23 mouse cellular contexts compared by ENCODE assay signal in genomic region chr1:166299821-166300220, GRCm38 (mm10). TPM values are rescaled to one million over a fixed set of nuclear protein-coding genes. Genes with fewer than 3 reads are reported as not detected.
DNase-seq lines count a peak whose midpoint lies in the region; ATAC-seq and TF ChIP-seq lines count a peak whose summit lies in the region.
"Had no signal": no experiment of that assay in that cellular context is flagged by ENCODE, and none has a peak within 500 bp of the region (broad histone marks: within the 10 kb centered on the region; RNA-seq: fewer than 3 reads in every experiment).

No protein-coding gene starts in this region.

- H3K4me3 ChIP-seq in cortical plate, adult 2 months (ENCODE audit: insufficient read depth, low read length) = no peak overlapping the region
- H3K4me3 ChIP-seq in olfactory bulb, adult 2 months (ENCODE audit: insufficient read depth, low read depth, low read length) = no peak overlapping the region
- no peak overlapping the region for H3K4me3 ChIP-seq in heart, embryonic 12.5 days
- no peak overlapping the region for H3K4me3 ChIP-seq in midbrain, embryonic 14.5 days (replicated peaks; ENCODE audit: low read depth, low read length)
- H3K4me3 ChIP-seq: embryonic facial prominence, embryonic 15.5 days; erythroblast, embryonic 14.5 days; forebrain, embryonic 10.5 days; heart, adult 2 months; hindbrain, embryonic 15.5 days had no signal

- peaks cover 18% of the 10 kb centered on the region for H3K4me1 ChIP-seq in cortical plate, adult 2 months (ENCODE audit: control insufficient read depth, insufficient read depth, low read length)
- peaks cover 42% of the 10 kb centered on the region for H3K4me1 ChIP-seq in olfactory bulb, adult 2 months (ENCODE audit: control insufficient read depth, insufficient read depth, low read length)
- no peaks in the 10 kb centered on the region for H3K4me1 ChIP-seq in heart, embryonic 12.5 days (replicated peaks)
- no peaks in the 10 kb centered on the region for H3K4me1 ChIP-seq in midbrain, embryonic 14.5 days (ENCODE audit: control insufficient read depth, insufficient read depth, low read length)
- H3K4me1 ChIP-seq: embryonic facial prominence, embryonic 15.5 days had no signal

- 0 out of 2 replicates have a peak, but pooled peaks cover 6% of the 10 kb centered on the region for H3K27me3 ChIP-seq in heart, embryonic 12.5 days (replicated peaks)
- no peaks in the 10 kb centered on the region for H3K27me3 ChIP-seq in midbrain, embryonic 14.5 days (ENCODE audit: control insufficient read depth, insufficient read depth, low read length)
- H3K27me3 ChIP-seq: embryonic facial prominence, embryonic 15.5 days; hindbrain, embryonic 15.5 days had no signal

- DNase-seq in heart, adult 11 months = peak; percentile 4
- DNase-seq in heart, adult 18-20 months = no peak
- peak; percentile 35 for DNase-seq in 416B (ENCODE audit: low read depth)
- no peak for DNase-seq in urinary bladder, postnatal 14 days (ENCODE audit: low spot score)
- DNase-seq in midbrain, embryonic 14.5 days = no peak
- DNase-seq: adrenal gland, adult 8-10 months; cerebellum, adult 11 months; cerebellum, adult 9-11 months; cerebellum, postnatal 36 days; embryo, embryonic 11 days; gastrocnemius, postnatal 25 days; heart, adult 2 months had no signal

- no peak for ATAC-seq in heart, embryonic 12.5 days (ENCODE audit: insufficient number of reproducible peaks, low FRiP score)
- ATAC-seq in midbrain, embryonic 14.5 days (ENCODE audit: low FRiP score, low TSS enrichment) = no peak
- ATAC-seq: forebrain, embryonic 14.5 days; intestine, embryonic 16.5 days had no signal

- H3K4me2 ChIP-seq in heart, embryonic 12.5 days = no peak overlapping the region
- no peak overlapping the region for H3K4me2 ChIP-seq in midbrain, embryonic 14.5 days (ENCODE audit: low read length)
- H3K4me2 ChIP-seq: embryonic facial prominence, embryonic 15.5 days; heart, embryonic 11.5 days; hindbrain, embryonic 15.5 days had no signal

- 40% methylated on average over 8 of the region's 8 CpGs for WGBS in olfactory bulb, adult 2 months
- WGBS in heart, embryonic 12.5 days = 82% methylated on average over 8 of the region's 8 CpGs
- 93% methylated on average over 8 of the region's 8 CpGs for WGBS in midbrain, embryonic 14.5 days

- TF ChIP-seq POLR2A in cortical plate, adult 2 months (IDR thresholded peaks at IDR 0.05; ENCODE audit: extremely low read depth, insufficient read depth, low read length) = no peak
- no peak for TF ChIP-seq POLR2A in olfactory bulb, adult 2 months (IDR thresholded peaks at IDR 0.05; ENCODE audit: insufficient read depth, low read depth, low read length)

- no peaks in the 10 kb centered on the region for H3K9me3 ChIP-seq in heart, embryonic 12.5 days (replicated peaks)
- no peaks in the 10 kb centered on the region for H3K9me3 ChIP-seq in midbrain, embryonic 14.5 days (ENCODE audit: control insufficient read depth, low read length)
- H3K9me3 ChIP-seq: embryonic facial prominence, embryonic 15.5 days; forebrain, embryonic 10.5 days; G1E; hindbrain, embryonic 15.5 days had no signal

- no peak overlapping the region for H3K9ac ChIP-seq in heart, embryonic 12.5 days
- H3K9ac ChIP-seq in midbrain, embryonic 14.5 days (replicated peaks; ENCODE audit: low read length) = no peak overlapping the region
- H3K9ac ChIP-seq: embryonic facial prominence, embryonic 15.5 days; hindbrain, embryonic 15.5 days had no signal

- H3K27ac ChIP-seq in cortical plate, adult 2 months (ENCODE audit: insufficient read depth, low read length) = peak overlapping the region; percentile 51; the same call in 1 of the 2 replicates
- H3K27ac ChIP-seq in olfactory bulb, adult 2 months (ENCODE audit: insufficient read depth, low read depth, low read length) = peak overlapping the region; percentile 86
- no peak overlapping the region for H3K27ac ChIP-seq in heart, embryonic 12.5 days (ENCODE audit: poor library complexity, severe bottlenecking)
- H3K27ac ChIP-seq in midbrain, embryonic 14.5 days (replicated peaks; ENCODE audit: low read depth, low read length) = no peak overlapping the region
- H3K27ac ChIP-seq: embryonic facial prominence, embryonic 15.5 days; forebrain, embryonic 10.5 days; heart, adult 2 months; hindbrain, embryonic 15.5 days had no signal

- TF ChIP-seq CTCF in cortical plate, adult 2 months (IDR thresholded peaks at IDR 0.05; ENCODE audit: extremely low read depth, insufficient read depth, low read length) = no peak
- TF ChIP-seq CTCF in olfactory bulb, adult 2 months (IDR thresholded peaks at IDR 0.05; ENCODE audit: insufficient read depth, low read depth, low read length) = no peak

- H3K36me3 ChIP-seq in heart, embryonic 12.5 days = no peaks in the 10 kb centered on the region
- 0 out of 2 replicates have a peak, but pooled peaks cover 4% of the 10 kb centered on the region for H3K36me3 ChIP-seq in midbrain, embryonic 14.5 days (ENCODE audit: control insufficient read depth, insufficient read depth, low read length)
- H3K36me3 ChIP-seq: embryonic facial prominence, embryonic 15.5 days; G1E; hindbrain, embryonic 15.5 days had no signal

RNA-seq across cellular contexts. Expression of gene Ildr2, which starts 45.9 kb away (rescaled TPM):
- 1 to 10 TPM; 2.2 to 3.8 TPM for total RNA-seq in heart, adult 18-20 months (2021)
- polyA plus RNA-seq in cortical plate, adult 2 months (2012; rRNA removed) = 27.8 and 28.9 TPM in 2 replicates
- 36.7 and 55.3 TPM in 2 replicates for polyA plus RNA-seq in olfactory bulb, adult 2 months (2012; ENCODE audit: insufficient read depth, insufficient read length, low replicate concordance, missing spikeins)
- polyA plus RNA-seq in heart, embryonic 12.5 days (2016; fragmentation: Nextera tagmentation; extraction: Ambion mirVana) = 2.1 and 2.2 TPM in 2 replicates
- polyA plus RNA-seq in midbrain, embryonic 14.5 days (2014; fragmentation: Nextera tagmentation; extraction: Ambion mirVana) = 3.7 and 4.1 TPM in 2 replicates
- polyA plus RNA-seq: erythroblast, embryonic 14.5 days; G1E had no signal

Comparison
In these comparisons a context has a peak if more than half of its experiments do, and no peak if none do; other contexts are left out.
1. DNase-seq: peak in heart, adult 11 months (single experiment) and 416B (single experiment); none in heart, adult 18-20 months (0 of 2), urinary bladder, postnatal 14 days (single experiment) and midbrain, embryonic 14.5 days (single experiment).
2. H3K27ac ChIP-seq: peak in cortical plate, adult 2 months (single experiment) and olfactory bulb, adult 2 months (single experiment); none in heart, embryonic 12.5 days (single experiment) and midbrain, embryonic 14.5 days (single experiment).